In the genomic region with DNA sequence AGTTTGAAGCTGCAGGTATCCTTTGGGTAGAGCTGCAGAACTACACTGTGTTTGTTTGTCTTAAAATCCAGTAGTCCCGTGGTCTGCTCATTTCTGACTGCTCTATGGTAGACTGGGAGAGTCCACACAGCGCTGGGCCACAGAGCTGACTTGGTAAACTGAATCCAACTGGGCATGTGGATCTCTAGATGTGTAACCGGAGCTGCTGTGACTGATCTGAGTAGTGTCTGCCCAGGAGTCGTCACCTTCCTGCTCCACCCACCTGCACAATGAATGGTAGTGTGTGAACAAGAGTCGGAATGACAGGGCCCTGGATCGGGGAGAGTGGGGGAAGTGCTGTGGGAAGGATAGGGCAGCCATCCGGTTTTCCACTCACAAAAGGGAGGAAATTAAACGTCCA, we compare ENCODE assay signal across 12 mouse cellular contexts.
A peak's percentile ranks its signal among the peaks of the same experiment; 100 is the strongest.
DNase-seq lines count a peak whose midpoint lies in the region; ATAC-seq and TF ChIP-seq lines count a peak whose summit lies in the region.
"Had no signal": no experiment of that assay in that cellular context is flagged by ENCODE, and none has a peak within 500 bp of the region (broad histone marks: within the 10 kb centered on the region; RNA-seq: fewer than 3 reads in every experiment).

No protein-coding gene starts in this region.

- intact Hi-C loops in gastrocnemius, adult 2 months (cut with DNase I) = no loop called here

- H3K36me3 ChIP-seq in limb, embryonic 11.5 days (ENCODE audit: control insufficient read depth, insufficient read depth, low read length) = no peaks in the 10 kb centered on the region
- no peaks in the 10 kb centered on the region for H3K36me3 ChIP-seq in limb, embryonic 10.5 days
- no peaks in the 10 kb centered on the region for H3K36me3 ChIP-seq in ES-Bruce4 (ENCODE audit: control insufficient read depth, insufficient read depth, low read length, poor library complexity, severe bottlenecking)
- H3K36me3 ChIP-seq in forebrain, embryonic 16.5 days (ENCODE audit: control insufficient read depth, insufficient read depth) = no peaks in the 10 kb centered on the region
- H3K36me3 ChIP-seq: hindbrain, embryonic 15.5 days had no signal

- H3K27ac ChIP-seq in limb, embryonic 11.5 days (replicated peaks; ENCODE audit: low read depth, low read length) = no peak overlapping the region
- no peak overlapping the region for H3K27ac ChIP-seq in limb, embryonic 10.5 days
- H3K27ac ChIP-seq in ES-Bruce4 (ENCODE audit: insufficient read depth, low read length) = peak overlapping the region; percentile 57
- no peak overlapping the region for H3K27ac ChIP-seq in forebrain, embryonic 16.5 days (ENCODE audit: low read length)
- H3K27ac ChIP-seq in gastrocnemius, adult 2 months = no peak overlapping the region
- H3K27ac ChIP-seq: hindbrain, embryonic 15.5 days had no signal

- TF ChIP-seq EP300 in ES-Bruce4 (IDR thresholded peaks at IDR 0.05; ENCODE audit: insufficient read depth, low read depth, low read length) = peak; percentile 89

- H3K27me3 ChIP-seq in limb, embryonic 11.5 days (ENCODE audit: control insufficient read depth, insufficient read depth, low read length) = no peaks in the 10 kb centered on the region
- H3K27me3 ChIP-seq in limb, embryonic 10.5 days (ENCODE audit: low read depth, poor library complexity, severe bottlenecking) = no peaks in the 10 kb centered on the region
- no peaks in the 10 kb centered on the region for H3K27me3 ChIP-seq in ES-Bruce4 (ENCODE audit: control insufficient read depth, insufficient read depth, low read length, poor library complexity, severe bottlenecking)
- H3K27me3 ChIP-seq in forebrain, embryonic 16.5 days (replicated peaks; ENCODE audit: control insufficient read depth, insufficient read depth, low read length) = no peaks in the 10 kb centered on the region
- H3K27me3 ChIP-seq: hindbrain, embryonic 15.5 days had no signal

- no peak overlapping the region for H3K4me3 ChIP-seq in limb, embryonic 11.5 days (ENCODE audit: low read depth, low read length)
- no peak overlapping the region for H3K4me3 ChIP-seq in limb, embryonic 10.5 days
- H3K4me3 ChIP-seq in ES-Bruce4 (ENCODE audit: low read depth, low read length) = no peak overlapping the region
- H3K4me3 ChIP-seq in forebrain, embryonic 16.5 days (replicated peaks; ENCODE audit: low read length) = no peak overlapping the region
- H3K4me3 ChIP-seq in gastrocnemius, adult 2 months = no peak overlapping the region
- H3K4me3 ChIP-seq: hindbrain, embryonic 15.5 days; myocyte had no signal

- WGBS in limb, embryonic 11.5 days = 50% methylated on average over 8 of the region's 8 CpGs
- WGBS in limb, embryonic 10.5 days = 49% methylated on average over 8 of the region's 8 CpGs
- WGBS in forebrain, embryonic 16.5 days = 38% methylated on average over 8 of the region's 8 CpGs

- H3K4me1 ChIP-seq in limb, embryonic 11.5 days (ENCODE audit: control insufficient read depth, insufficient read depth, low read length) = no peaks in the 10 kb centered on the region
- H3K4me1 ChIP-seq in limb, embryonic 10.5 days = peaks cover 5% of the 10 kb centered on the region; the same call in 1 of the 2 replicates
- H3K4me1 ChIP-seq in ES-Bruce4 (ENCODE audit: control insufficient read depth, insufficient read depth, low read length) = peaks cover 8% of the 10 kb centered on the region
- H3K4me1 ChIP-seq in forebrain, embryonic 16.5 days (replicated peaks; ENCODE audit: control insufficient read depth, insufficient read depth, low read length) = peaks cover 5% of the 10 kb centered on the region
- H3K4me1 ChIP-seq: hindbrain, embryonic 15.5 days had no signal

- H3K9me3 ChIP-seq in limb, embryonic 11.5 days (ENCODE audit: control insufficient read depth, low read length) = no peaks in the 10 kb centered on the region
- no peaks in the 10 kb centered on the region for H3K9me3 ChIP-seq in limb, embryonic 10.5 days (replicated peaks)
- no peaks in the 10 kb centered on the region for H3K9me3 ChIP-seq in ES-Bruce4 (replicated peaks; ENCODE audit: control insufficient read depth, insufficient read depth, low read length, poor library complexity, severe bottlenecking)
- no peaks in the 10 kb centered on the region for H3K9me3 ChIP-seq in forebrain, embryonic 16.5 days (ENCODE audit: control insufficient read depth, low read length)
- H3K9me3 ChIP-seq: hindbrain, embryonic 15.5 days had no signal

- H3K9ac ChIP-seq in limb, embryonic 11.5 days (ENCODE audit: low read length) = no peak overlapping the region
- no peak overlapping the region for H3K9ac ChIP-seq in ES-Bruce4 (ENCODE audit: low read depth, poor library complexity, severe bottlenecking)
- H3K9ac ChIP-seq in forebrain, embryonic 16.5 days (replicated peaks; ENCODE audit: low read depth, low read length) = no peak overlapping the region
- H3K9ac ChIP-seq: hindbrain, embryonic 15.5 days had no signal

- ATAC-seq in limb, embryonic 11.5 days (ENCODE audit: insufficient number of reproducible peaks, low FRiP score, low TSS enrichment, low read depth) = no peak
- ATAC-seq in forebrain, embryonic 16.5 days = peak; percentile 63
- no peak for ATAC-seq in frontal cortex, adult (ENCODE audit: low TSS enrichment)

- TF ChIP-seq POLR2A in ES-Bruce4 (IDR thresholded peaks at IDR 0.05; ENCODE audit: insufficient read depth, low read length) = no peak
- TF ChIP-seq POLR2A in brain, embryonic 14.5 days (IDR thresholded peaks at IDR 0.05; ENCODE audit: borderline replicate concordance, extremely low read depth, insufficient read depth, insufficient read length, poor library complexity, severe bottlenecking) = no peak

- no peak overlapping the region for H3K4me2 ChIP-seq in limb, embryonic 11.5 days (ENCODE audit: low read depth, severe bottlenecking)
- H3K4me2 ChIP-seq in forebrain, embryonic 16.5 days (ENCODE audit: low read length) = no peak overlapping the region
- H3K4me2 ChIP-seq: heart, embryonic 11.5 days; hindbrain, embryonic 15.5 days had no signal

- peak; percentile 24 for DNase-seq in limb, embryonic 11.5 days (ENCODE audit: low spot score)
- no peak for DNase-seq in limb, embryonic 10.5 days (ENCODE audit: low spot score)
- DNase-seq in brain, embryonic 14.5 days (ENCODE audit: low read depth) = peak; percentile 7
- DNase-seq in ovary, postnatal 14 days (ENCODE audit: low spot score) = no peak
- no peak for DNase-seq in gastrocnemius, adult 2 months
- DNase-seq: cerebellum, postnatal 14 days had no signal

- no peak for TF ChIP-seq CTCF in ES-Bruce4 (IDR thresholded peaks at IDR 0.05; ENCODE audit: low read depth, low read length)
- no peak for TF ChIP-seq CTCF in brain, embryonic 14.5 days (IDR thresholded peaks at IDR 0.05; ENCODE audit: borderline replicate concordance, extremely low read depth, insufficient read depth, insufficient read length)
- TF ChIP-seq CTCF in gastrocnemius, adult 2 months (IDR thresholded peaks at IDR 0.05) = no peak

Comparison
In these comparisons a context has a peak if more than half of its experiments do, and no peak if none do; other contexts are left out.
1. DNase-seq: peak in limb, embryonic 11.5 days (single experiment) and brain, embryonic 14.5 days (single experiment); none in limb, embryonic 10.5 days (single experiment), ovary, postnatal 14 days (single experiment) and gastrocnemius, adult 2 months (single experiment).